Mouse (Mus musculus): ENCODE data around the gene Krt90. TPM values are rescaled to one million over a fixed set of nuclear protein-coding genes. Genes with fewer than 3 reads are reported as not detected.
"Not testable (repeated sequence)": the region's sequence is repeated elsewhere in the genome, so short reads cannot be mapped to it uniquely, and the experiment has no call there.

Krt90 gene
- polyA plus RNA-seq, 2 experiments: not detected

- H3K36me3 ChIP-seq (replicated peaks; ENCODE audit: control insufficient read depth, insufficient read depth, low read depth): no peaks in the 10 kb centered on the region
- no peak overlapping the region for H3K4me3 ChIP-seq (ENCODE audit: insufficient read depth in 1 of 2, low read depth in 2 of 2, low read length in 2 of 2)
- no peak overlapping the region for H3K4me2 ChIP-seq (ENCODE audit: low read depth)
- TF ChIP-seq EP300 (IDR thresholded peaks at IDR 0.05; ENCODE audit: low read depth) (no peak), CTCF (IDR thresholded peaks at IDR 0.05; ENCODE audit: low read depth) (peak; percentile 70)
- no peak overlapping the region for H3K27ac ChIP-seq
- WGBS (ENCODE audit: insufficient replicate concordance): 10% methylated on average over 2 of the region's 2 CpGs
- H3K9ac ChIP-seq (replicated peaks): no peak overlapping the region
- no peaks in the 10 kb centered on the region for H3K9me3 ChIP-seq (ENCODE audit: control insufficient read depth, low read length)
- no peaks in the 10 kb centered on the region for H3K4me1 ChIP-seq (replicated peaks; ENCODE audit: control insufficient read depth in 2 of 2, insufficient read depth in 2 of 2, low read length in 1 of 2)
- DNase-seq (ENCODE audit: low read depth in 3 of 3, low spot score in 3 of 3) (peak in 2 of 3 experiments; percentile 10 to 16), ATAC-seq (ENCODE audit: insufficient read depth) (no peak)
- H3K27me3 ChIP-seq (ENCODE audit: control insufficient read depth, insufficient read depth, low read length): no peaks in the 10 kb centered on the region
These were observed 43.0 kb downstream of the Krt90 start for GRCm38 (mm10) chr15:101519792-101520191.

DNA sequence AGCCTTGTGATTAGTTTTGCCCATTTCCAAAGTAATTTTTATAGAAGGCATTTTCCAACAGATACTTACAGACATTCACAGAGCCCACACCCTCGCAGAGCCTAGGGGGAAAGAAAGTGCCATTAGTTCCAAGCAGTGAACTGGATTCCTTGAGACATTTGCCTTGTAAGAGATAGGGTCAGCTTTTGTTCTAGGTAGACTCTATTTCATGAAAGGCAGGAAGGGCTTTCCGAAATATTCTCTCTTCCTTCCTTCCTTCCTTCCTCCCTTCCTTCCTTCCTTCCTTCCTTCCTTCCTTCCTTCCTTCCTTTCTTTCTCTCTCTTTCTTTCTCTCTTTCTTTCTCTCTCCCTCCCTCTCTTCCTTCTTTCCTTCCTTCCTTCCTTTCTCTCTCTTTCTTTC is 45.6 kb downstream of the Krt90 start, which contains the start of gene Gm49425:
Gene Gm49425 (minus strand): TSS at position 101 of the 400 bp plus-strand sequence.
- H3K4me3 ChIP-seq (ENCODE audit: insufficient read depth in 1 of 2, low read depth in 2 of 2, low read length in 2 of 2); H3K4me1 ChIP-seq (replicated peaks; ENCODE audit: control insufficient read depth in 2 of 2, insufficient read depth in 2 of 2, low read length in 1 of 2); DNase-seq (ENCODE audit: low read depth in 3 of 3, low spot score in 3 of 3); ATAC-seq (ENCODE audit: insufficient read depth); H3K9ac ChIP-seq (replicated peaks); H3K36me3 ChIP-seq (replicated peaks; ENCODE audit: control insufficient read depth, insufficient read depth, low read depth); H3K9me3 ChIP-seq (ENCODE audit: control insufficient read depth, low read length); H3K27me3 ChIP-seq (ENCODE audit: control insufficient read depth, insufficient read depth, low read length); H3K27ac ChIP-seq; H3K4me2 ChIP-seq (ENCODE audit: low read depth): not testable (repeated sequence)
- WGBS (ENCODE audit: insufficient replicate concordance): 44% methylated on average over 2 of the region's 2 CpGs

- Histone ChIP-seq H3K27ac (no peak overlapping the region), H3K9me3 (ENCODE audit: control insufficient read depth, low read length) (no peaks in the 10 kb centered on the region), H3K27me3 (ENCODE audit: control insufficient read depth, insufficient read depth, low read length) (no peaks in the 10 kb centered on the region), H3K4me1 (replicated peaks; ENCODE audit: control insufficient read depth in 2 of 2, insufficient read depth in 2 of 2, low read length in 1 of 2) (no peaks in the 10 kb centered on the region), H3K9ac (replicated peaks) (no peak overlapping the region), H3K36me3 (replicated peaks; ENCODE audit: control insufficient read depth, insufficient read depth, low read depth) (no peaks in the 10 kb centered on the region), H3K4me2 (ENCODE audit: low read depth) (no peak overlapping the region), H3K4me3 (ENCODE audit: insufficient read depth in 1 of 2, low read depth in 2 of 2, low read length in 2 of 2) (no peak overlapping the region)
- ATAC-seq (ENCODE audit: insufficient read depth) (no peak), DNase-seq (ENCODE audit: low read depth in 3 of 3, low spot score in 3 of 3) (no peak)
- TF ChIP-seq CTCF (IDR thresholded peaks at IDR 0.05; ENCODE audit: low read depth) (no peak), EP300 (IDR thresholded peaks at IDR 0.05; ENCODE audit: low read depth) (no peak)
- 47% methylated on average over 9 of the region's 9 CpGs for WGBS (ENCODE audit: insufficient replicate concordance)
These were observed 54.5 kb downstream of the Krt90 start for GRCm38 (mm10) chr15:101508247-101508646.

DNA sequence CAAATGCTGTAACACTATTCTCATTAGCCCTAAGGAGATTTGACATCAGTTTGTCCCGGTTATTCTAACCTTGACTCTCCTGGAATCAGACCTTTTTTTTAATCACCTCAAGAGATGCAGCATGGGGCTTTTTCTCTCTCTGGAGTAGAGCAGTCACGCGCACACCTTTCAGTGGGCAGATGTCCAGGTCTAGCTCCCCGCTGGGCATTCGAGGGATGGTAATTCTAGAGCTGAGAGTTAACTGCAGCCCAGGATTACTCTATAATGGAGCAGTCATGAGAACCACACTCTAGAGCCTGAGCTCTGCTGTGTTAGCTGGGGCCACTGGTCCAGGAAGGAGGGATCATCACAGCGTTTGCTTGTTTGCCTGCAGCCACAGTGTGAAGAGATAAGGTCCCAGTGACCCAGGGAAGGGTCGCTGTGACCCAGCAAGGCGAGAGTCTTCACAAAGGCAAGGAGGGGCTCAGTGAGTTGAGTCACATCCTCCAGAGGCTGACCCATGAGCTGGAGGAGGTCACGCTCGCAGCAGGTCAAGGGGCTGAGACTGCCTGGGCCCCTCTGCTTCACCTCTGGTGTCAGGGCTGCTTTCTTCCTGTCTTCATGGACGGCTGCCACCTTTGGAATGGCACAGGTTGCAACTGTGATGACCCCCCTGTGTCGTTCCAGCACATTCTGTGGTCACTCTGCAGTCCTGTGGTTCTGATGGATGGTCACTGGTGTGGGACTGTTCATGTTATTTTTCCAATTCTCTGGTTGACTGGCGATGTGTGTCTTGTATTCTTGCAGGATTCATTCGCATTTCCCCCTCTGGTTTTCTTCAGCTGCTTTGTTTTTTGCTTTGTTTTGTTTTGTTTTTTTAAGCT is 55.6 kb downstream of the Krt90 start:
- Histone ChIP-seq H3K4me3 (ENCODE audit: insufficient read depth in 1 of 2, low read depth in 2 of 2, low read length in 2 of 2) (no peak overlapping the region), H3K27ac (no peak overlapping the region), H3K36me3 (replicated peaks; ENCODE audit: control insufficient read depth, insufficient read depth, low read depth) (no peaks in the 10 kb centered on the region), H3K9ac (replicated peaks) (no peak overlapping the region), H3K9me3 (ENCODE audit: control insufficient read depth, low read length) (no peaks in the 10 kb centered on the region), H3K4me2 (ENCODE audit: low read depth) (no peak overlapping the region), H3K4me1 (replicated peaks; ENCODE audit: control insufficient read depth in 2 of 2, insufficient read depth in 2 of 2, low read length in 1 of 2) (no peaks in the 10 kb centered on the region), H3K27me3 (ENCODE audit: control insufficient read depth, insufficient read depth, low read length) (no peaks in the 10 kb centered on the region)
- TF ChIP-seq EP300 (IDR thresholded peaks at IDR 0.05; ENCODE audit: low read depth): no peak
- TF ChIP-seq CTCF (IDR thresholded peaks at IDR 0.05; ENCODE audit: low read depth): no peak
- ATAC-seq (ENCODE audit: insufficient read depth) (no peak), DNase-seq (ENCODE audit: low read depth in 3 of 3, low spot score in 3 of 3) (no peak)
- WGBS (ENCODE audit: insufficient replicate concordance): 38% methylated on average over 14 of the region's 14 CpGs

Small RNAs within 50 kb of the gene (microRNA-seq; reads per million reads assigned to microRNA genes)
- not detected for gene Gm44393
- gene Gm44460: not detected

Other genes starting within 250 kb of the Krt90 start
- gene Krt80, start 192.8 kb downstream of the Krt90 start, polyA plus RNA-seq (2012; rRNA removed): 0.15 and 0.19 TPM in 2 replicates
- 0.27 TPM in 2 replicates for gene Krt80, start 192.8 kb downstream of the Krt90 start, polyA plus RNA-seq (2014; fragmentation: Nextera tagmentation; extraction: Ambion mirVana)
- gene Krt7, start 151.9 kb downstream of the Krt90 start, polyA plus RNA-seq (2012; rRNA removed): 0.82 and 0.85 TPM in 2 replicates
- 1.5 TPM in 2 replicates for gene Krt7, start 151.9 kb downstream of the Krt90 start, polyA plus RNA-seq (2014; fragmentation: Nextera tagmentation; extraction: Ambion mirVana)
- gene Krt87, start 124.1 kb downstream of the Krt90 start, polyA plus RNA-seq (2012; rRNA removed): not detected in 2 replicates
- gene Krt87, start 124.1 kb downstream of the Krt90 start, polyA plus RNA-seq (2014; fragmentation: Nextera tagmentation; extraction: Ambion mirVana): not detected in 2 replicates
- gene Krt88, start 115.2 kb downstream of the Krt90 start, polyA plus RNA-seq (2012; rRNA removed): not detected in 2 replicates
- gene Krt88, start 115.2 kb downstream of the Krt90 start, polyA plus RNA-seq (2014; fragmentation: Nextera tagmentation; extraction: Ambion mirVana): not detected in 2 replicates
- not detected in 2 replicates for gene Krt81, start 99.2 kb downstream of the Krt90 start, polyA plus RNA-seq (2012; rRNA removed)
- gene Krt81, start 99.2 kb downstream of the Krt90 start, polyA plus RNA-seq (2014; fragmentation: Nextera tagmentation; extraction: Ambion mirVana): not detected in 2 replicates
- gene Krt86, start 89.5 kb downstream of the Krt90 start, polyA plus RNA-seq (2012; rRNA removed): not detected in 2 replicates
- gene Krt86, start 89.5 kb downstream of the Krt90 start, polyA plus RNA-seq (2014; fragmentation: Nextera tagmentation; extraction: Ambion mirVana): not detected in 2 replicates
- gene Krt83, start 71.4 kb downstream of the Krt90 start, polyA plus RNA-seq (2012; rRNA removed): 0.03 TPM in 1 of 2 replicates, not detected in the other
- 0.30 TPM in 1 of 2 replicates, not detected in the other for gene Krt83, start 71.4 kb downstream of the Krt90 start, polyA plus RNA-seq (2014; fragmentation: Nextera tagmentation; extraction: Ambion mirVana)
- not detected in 2 replicates for gene Gm49425, start 45.7 kb downstream of the Krt90 start, polyA plus RNA-seq (2012; rRNA removed)
- gene Gm49425, start 45.7 kb downstream of the Krt90 start, polyA plus RNA-seq (2014; fragmentation: Nextera tagmentation; extraction: Ambion mirVana): not detected in 2 replicates
- not detected in 2 replicates for gene Krt84, start 30.1 kb downstream of the Krt90 start, polyA plus RNA-seq (2012; rRNA removed)
- not detected in 2 replicates for gene Krt84, start 30.1 kb downstream of the Krt90 start, polyA plus RNA-seq (2014; fragmentation: Nextera tagmentation; extraction: Ambion mirVana)
- gene Krt82, start 12.3 kb downstream of the Krt90 start, polyA plus RNA-seq (2012; rRNA removed): not detected in 2 replicates
- not detected in 2 replicates for gene Krt82, start 12.3 kb downstream of the Krt90 start, polyA plus RNA-seq (2014; fragmentation: Nextera tagmentation; extraction: Ambion mirVana)
- not detected in 2 replicates for gene Krt75, start 11.0 kb upstream of the Krt90 start, polyA plus RNA-seq (2012; rRNA removed)
- not detected in 2 replicates for gene Krt75, start 11.0 kb upstream of the Krt90 start, polyA plus RNA-seq (2014; fragmentation: Nextera tagmentation; extraction: Ambion mirVana)
- not detected in 2 replicates for gene Gm5414, start 65.2 kb upstream of the Krt90 start, polyA plus RNA-seq (2012; rRNA removed)
- not detected in 2 replicates for gene Gm5414, start 65.2 kb upstream of the Krt90 start, polyA plus RNA-seq (2014; fragmentation: Nextera tagmentation; extraction: Ambion mirVana)
- gene Gm5478, start 84.4 kb upstream of the Krt90 start, polyA plus RNA-seq (2012; rRNA removed): not detected in 2 replicates
- not detected in 2 replicates for gene Gm5478, start 84.4 kb upstream of the Krt90 start, polyA plus RNA-seq (2014; fragmentation: Nextera tagmentation; extraction: Ambion mirVana)
- gene Krt6b, start 117.3 kb upstream of the Krt90 start, polyA plus RNA-seq (2012; rRNA removed): not detected in 2 replicates
- not detected in 2 replicates for gene Krt6b, start 117.3 kb upstream of the Krt90 start, polyA plus RNA-seq (2014; fragmentation: Nextera tagmentation; extraction: Ambion mirVana)
- gene Krt6a, start 131.4 kb upstream of the Krt90 start, polyA plus RNA-seq (2012; rRNA removed): 0.01 TPM in 1 of 2 replicates, not detected in the other
- gene Krt6a, start 131.4 kb upstream of the Krt90 start, polyA plus RNA-seq (2014; fragmentation: Nextera tagmentation; extraction: Ambion mirVana): not detected in 2 replicates
- gene Krt5, start 149.9 kb upstream of the Krt90 start, polyA plus RNA-seq (2012; rRNA removed): 0.36 and 0.45 TPM in 2 replicates
- gene Krt5, start 149.9 kb upstream of the Krt90 start, polyA plus RNA-seq (2014; fragmentation: Nextera tagmentation; extraction: Ambion mirVana): not detected in 2 replicates
- gene Krt71, start 180.2 kb upstream of the Krt90 start, polyA plus RNA-seq (2012; rRNA removed): not detected in 2 replicates
- gene Krt71, start 180.2 kb upstream of the Krt90 start, polyA plus RNA-seq (2014; fragmentation: Nextera tagmentation; extraction: Ambion mirVana): not detected in 2 replicates
- not detected in 2 replicates for gene Krt72, start 223.5 kb upstream of the Krt90 start, polyA plus RNA-seq (2012; rRNA removed)
- not detected in 2 replicates for gene Krt72, start 223.5 kb upstream of the Krt90 start, polyA plus RNA-seq (2014; fragmentation: Nextera tagmentation; extraction: Ambion mirVana)
- not detected in 2 replicates for gene Krt73, start 239.4 kb upstream of the Krt90 start, polyA plus RNA-seq (2012; rRNA removed)
- not detected in 2 replicates for gene Krt73, start 239.4 kb upstream of the Krt90 start, polyA plus RNA-seq (2014; fragmentation: Nextera tagmentation; extraction: Ambion mirVana)

Measured in liver, embryonic 14.5 days (tissue).